Mouse (Mus musculus) heart, postnatal 14 days (tissue): ENCODE results near the gene Alox12b. TPM values are rescaled to one million over a fixed set of nuclear protein-coding genes. Genes with fewer than 3 reads are reported as not detected.

ENCODE experiments used
- DNase-seq, 2 experiments: peaks; one replicate each; pipeline ENCODE4 v3.0.0; 2021 to 2022
- intact Hi-C: fragments of 180-260 bp; cut with DNase I; formaldehyde crosslinking; loops from one replicate; pipeline ENCODE4 v1.15.1; 2025
- long read RNA-seq, 2 experiments: library from polyadenylated mRNA; stranded (forward); transcript quantifications; one replicate each; pipeline ENCODE4 v2.0.0; 2021
- total RNA-seq, 2 experiments: library from RNA; stranded (reverse); gene quantifications; 2 replicates each; pipeline ENCODE4 v1.2.3; 2021

Gene Alox12b
- total RNA-seq: not detected
- long read RNA-seq, experiment 1: 0 reads
- long read RNA-seq, experiment 2: 0 reads

GRCm38 (mm10) chr11:69156800-69157199 is at the start of gene Alox12b:
Gene Alox12b (plus strand): TSS chr11:69156989.
- DNase-seq: no peak
- intact Hi-C loops: loop anchor here (1.0 kb wide), 1 partner anchor 21 kb away; no protein-coding TSS in a partner anchor

GRCm38 (mm10) chr11:69107676-69108075 is 49.1 kb upstream of the Alox12b start:
- intact Hi-C loops: loop anchor here (10.0 kb wide), 1 partner anchor 807 kb away; the partner anchor contains the start of gene Gps2
- DNase-seq: no peak

- intact Hi-C loops: loop anchor here (10.0 kb wide), 1 partner anchor 807 kb away; the partner anchor contains the start of gene Gps2
- DNase-seq: no peak
These were observed 48.6 kb upstream of the Alox12b start for GRCm38 (mm10) chr11:69108223-69108622.

- DNase-seq: no peak
- intact Hi-C loops: loop anchor here (1.0 to 10.0 kb wide), 2 partner anchors 8 to 806 kb away; partner anchors contain the start of gene Gps2
These were observed 47.5 kb upstream of the Alox12b start for GRCm38 (mm10) chr11:69109032-69109900.

GRCm38 (mm10) chr11:69110319-69111046 is 46.3 kb upstream of the Alox12b start:
- peak; percentile 90 to 98 for DNase-seq
- intact Hi-C loops: no loop called here

GRCm38 (mm10) chr11:69111051-69111810 is 45.6 kb upstream of the Alox12b start:
- DNase-seq: no peak
- intact Hi-C loops: no loop called here

GRCm38 (mm10) chr11:69111865-69112264 is 44.9 kb upstream of the Alox12b start:
- no peak for DNase-seq
- intact Hi-C loops: no loop called here

- intact Hi-C loops: no loop called here
- no peak for DNase-seq
These were observed 42.8 kb upstream of the Alox12b start for GRCm38 (mm10) chr11:69114018-69114417.

- no peak for DNase-seq
- intact Hi-C loops: no loop called here
These were observed 42.2 kb upstream of the Alox12b start for GRCm38 (mm10) chr11:69114621-69115020.

- intact Hi-C loops: no loop called here
- DNase-seq: no peak
These were observed 39.9 kb upstream of the Alox12b start for GRCm38 (mm10) chr11:69116843-69117242.

GRCm38 (mm10) chr11:69117737-69118695 is 38.8 kb upstream of the Alox12b start:
- intact Hi-C loops: loop anchor here (1.0 kb wide), 1 partner anchor 18 kb away; no protein-coding TSS in a partner anchor
- DNase-seq: peak; percentile 63 to 70

- intact Hi-C loops: loop anchor here (1.0 kb wide), 1 partner anchor 18 kb away; no protein-coding TSS in a partner anchor
- peak; percentile 87 to 93 for DNase-seq
These were observed 38.0 kb upstream of the Alox12b start for GRCm38 (mm10) chr11:69118765-69119164.

- DNase-seq: no peak
- intact Hi-C loops: no loop called here
These were observed 37.2 kb upstream of the Alox12b start for GRCm38 (mm10) chr11:69119446-69120155.

- intact Hi-C loops: no loop called here
- DNase-seq: no peak
These were observed 36.4 kb upstream of the Alox12b start, which contains the start of gene Hes7 for GRCm38 (mm10) chr11:69120221-69121000. Gene Hes7 (plus strand): TSS chr11:69120404.

- intact Hi-C loops: no loop called here
- peak in 1 of 2 experiments; percentile 46 for DNase-seq
These were observed 35.6 kb upstream of the Alox12b start for GRCm38 (mm10) chr11:69121001-69121740.

GRCm38 (mm10) chr11:69121741-69122335 is 35.0 kb upstream of the Alox12b start:
- intact Hi-C loops: loop anchor here (1.0 kb wide), 1 partner anchor 31 kb away; no protein-coding TSS in a partner anchor
- DNase-seq: no peak
